Mouse (Mus musculus) CH12.LX (cell line): ENCODE measurements around the gene Gm20388.

ENCODE experiments used
- BHLHE40 ChIP-seq: IDR thresholded peaks from 2 replicates; pipeline ENCODE4 v1.6.1; 2011; ENCODE audit warnings: mild to moderate bottlenecking, low read depth, low read length, improper control_type of control experiment
- CTCF ChIP-seq, 2 experiments: IDR thresholded peaks in 1 of 2; conservative IDR thresholded peaks in 1 of 2; 2 replicates each; pipeline ENCODE4 v1.5.1; 2011 to 2012; ENCODE audit warnings: low read depth in 2 of 2, low read length in 2 of 2, improper control_type of control experiment in 1 of 2, inconsistent platforms in 1 of 2, mild to moderate bottlenecking in 1 of 2, moderate library complexity in 1 of 2
- E2F4 ChIP-seq: IDR thresholded peaks from 2 replicates; pipeline ENCODE4 v1.6.1; 2011; ENCODE audit warnings: low read depth, low read length, improper control_type of control experiment; ENCODE audit not compliant: insufficient replicate concordance
- EP300 ChIP-seq: IDR thresholded peaks from 2 replicates; pipeline ENCODE4 v1.6.1; 2011; ENCODE audit warnings: low read length, improper control_type of control experiment
- GABPA ChIP-seq: IDR thresholded peaks from 2 replicates; pipeline ENCODE4 v1.6.1; 2012; ENCODE audit warnings: low read depth, low read length, improper control_type of control experiment, inconsistent platforms; ENCODE audit not compliant: insufficient replicate concordance
- MAFK ChIP-seq: IDR thresholded peaks from 2 replicates; pipeline ENCODE4 v1.6.1; 2011; ENCODE audit warnings: low read length, improper control_type of control experiment; ENCODE audit not compliant: insufficient replicate concordance
- MAZ ChIP-seq: IDR thresholded peaks from 2 replicates; pipeline ENCODE4 v1.6.1; 2012; ENCODE audit warnings: low read depth, mild to moderate bottlenecking, inconsistent platforms, low read length, improper control_type of control experiment, moderate library complexity
- POLR2A ChIP-seq: IDR thresholded peaks from 2 replicates; pipeline ENCODE4 v1.6.1; 2011; ENCODE audit warnings: low read depth, mild to moderate bottlenecking, improper control_type of control experiment, low read length
- RCOR1 ChIP-seq: conservative IDR thresholded peaks from 2 replicates; pipeline ENCODE4 v1.6.1; 2012; ENCODE audit warnings: low read depth, mild to moderate bottlenecking, inconsistent platforms, low read length, improper control_type of control experiment
- TCF12 ChIP-seq: IDR thresholded peaks from 2 replicates; pipeline ENCODE4 v1.6.1; 2014; ENCODE audit warnings: low read depth, mild to moderate bottlenecking, inconsistent platforms, low read length, improper control_type of control experiment
- UBTF ChIP-seq: IDR thresholded peaks from 2 replicates; pipeline ENCODE4 v1.6.1; 2012; ENCODE audit warnings: low read depth, mild to moderate bottlenecking, inconsistent platforms, low read length, improper control_type of control experiment, moderate library complexity
- USF1 ChIP-seq: IDR thresholded peaks from 2 replicates; pipeline ENCODE4 v1.6.1; 2014; ENCODE audit warnings: low read depth, mild to moderate bottlenecking, inconsistent platforms, low read length, improper control_type of control experiment
- USF2 ChIP-seq: conservative IDR thresholded peaks from 2 replicates; pipeline ENCODE4 v1.6.1; 2011; ENCODE audit warnings: low read depth, low read length, improper control_type of control experiment
- ZNF384 ChIP-seq: IDR thresholded peaks from 2 replicates; pipeline ENCODE4 v1.6.1; 2012; ENCODE audit warnings: low read depth, low read length, improper control_type of control experiment, inconsistent platforms

- TF ChIP-seq E2F4 (no peak), POLR2A (no peak), MAZ (no peak), UBTF (no peak), EP300 (no peak), BHLHE40 (no peak), TCF12 (no peak), CTCF (conservative IDR thresholded peaks at IDR 0.05 in 1 of 2, IDR thresholded peaks at IDR 0.05 in 1 of 2; ENCODE audit: low read depth in 2 of 2, low read length in 2 of 2) (no peak), USF2 (no peak), RCOR1 (no peak), USF1 (no peak), ZNF384 (no peak), GABPA (no peak), MAFK (no peak)
Observed at GRCm38 (mm10) chr8:123432381-123432780, 3521.7 kb downstream of the Gm20388 start.
